Mouse (Mus musculus): ENCODE measurements at regions not wholly inside any gene's neighbourhood (a gene's known extent, or its start where the extent isn't known, plus 50 kb on each side); places are given as distances from the start of the nearest gene placed in this dataset.

DNA sequence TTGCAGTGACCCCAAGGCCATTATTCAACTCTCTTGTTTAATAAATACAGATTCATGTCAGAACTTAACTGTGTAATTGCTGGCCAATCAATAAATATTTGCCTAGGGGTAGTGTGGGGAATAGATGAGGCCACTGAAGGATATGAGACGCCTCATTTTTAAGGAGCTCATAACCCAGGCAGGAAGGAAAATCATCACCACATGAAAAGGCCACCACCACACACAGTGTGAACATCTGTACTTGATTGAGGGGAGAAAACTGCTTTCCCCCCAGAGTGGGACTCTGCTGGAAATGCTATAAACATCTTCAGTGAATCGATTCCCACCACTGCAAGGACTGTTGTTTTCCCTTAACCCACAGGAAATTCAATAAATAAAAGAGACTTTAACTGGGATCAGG lies 68.7 kb upstream of the Sstr4 start:
- no peak for TF ChIP-seq CTCF (IDR thresholded peaks at IDR 0.05; ENCODE audit: low read depth)
- TF ChIP-seq EP300 (IDR thresholded peaks at IDR 0.05; ENCODE audit: low read depth), result no peak

Data from heart, postnatal 0 days (tissue).